Mouse (Mus musculus) liver, adult 2 months (tissue): ENCODE results near the gene Eif2b1. TPM values are rescaled to one million over a fixed set of nuclear protein-coding genes. Genes with fewer than 3 reads are reported as not detected.

Experiments
- DNase-seq: peaks from one replicate; pipeline ENCODE4 v3.0.0-alpha.2; 2011; ENCODE audit warnings: low read depth, low spot score; ENCODE audit errors: extremely low read depth
- H3K27ac ChIP-seq: fragments of 200-500 bp; replicated peaks from 2 replicates; pipeline ENCODE4 v1.5.1; 2012; ENCODE audit warnings: low read depth, mild to moderate bottlenecking, control low read depth, inconsistent platforms, low read length; ENCODE audit not compliant: insufficient read depth
- H3K27me3 ChIP-seq: fragments of 200-500 bp; 2 replicates; pipeline ENCODE4 v1.6.1; 2012; ENCODE audit warnings: mild to moderate bottlenecking, moderate library complexity, low read length, inconsistent platforms; ENCODE audit not compliant: control insufficient read depth, insufficient read depth
- H3K36me3 ChIP-seq: fragments of 200-500 bp; 2 replicates; pipeline ENCODE4 v1.6.1; 2012; ENCODE audit warnings: low read length, inconsistent platforms; ENCODE audit not compliant: control insufficient read depth, insufficient read depth
- H3K4me1 ChIP-seq: fragments of 200-500 bp; 2 replicates; pipeline ENCODE4 v1.6.1; 2011; ENCODE audit warnings: low read length; ENCODE audit not compliant: control insufficient read depth, insufficient read depth
- H3K4me3 ChIP-seq: fragments of 200-500 bp; 2 replicates; pipeline ENCODE4 v1.5.1; 2011; ENCODE audit warnings: low read depth, mild to moderate bottlenecking, control low read depth, low read length, moderate library complexity; ENCODE audit not compliant: insufficient read depth
- H3K79me2 ChIP-seq: fragments of 200-500 bp; 2 replicates; pipeline ENCODE4 v1.6.1; 2012; ENCODE audit warnings: inconsistent platforms, mild to moderate bottlenecking, low read length, moderate library complexity; ENCODE audit not compliant: control insufficient read depth, insufficient read depth
- H3K9ac ChIP-seq: fragments of 200-500 bp; 2 replicates; pipeline ENCODE4 v1.6.1; 2012; ENCODE audit warnings: low read depth, mild to moderate bottlenecking, control low read depth, inconsistent platforms, low read length
- CTCF ChIP-seq: fragments of 200-500 bp; IDR thresholded peaks from 2 replicates; pipeline ENCODE4 v1.5.1; 2011; ENCODE audit warnings: low read depth, low read length, control low read depth
- POLR2A ChIP-seq: fragments of 200-500 bp; IDR thresholded peaks from 2 replicates; pipeline ENCODE4 v1.6.1; 2011; ENCODE audit warnings: low read length, control low read depth; ENCODE audit not compliant: insufficient read depth; ENCODE audit errors: extremely low read depth
- WGBS: fragments of 180-500 bp; shearing (Covaris S2); methylation state at CpG from one replicate; pipeline ENCODE4 v1.1.7; 2018; 5-methylcytosine and 5-hydroxymethylcytosine counted together
- polyA plus RNA-seq: library from polyadenylated mRNA; depleted of rRNA; stranded (reverse); fragments of >200 nt; gene quantifications from 2 replicates; pipeline ENCODE4 v1.2.3, GENCODE M21; 2012; rRNA removed
- total RNA-seq: library from RNA; depleted of rRNA; stranded (reverse); fragments of >200 nt; gene quantifications from 2 replicates; pipeline ENCODE4 v1.2.3, GENCODE M21; 2014; rRNA removed

Gene Eif2b1
- total and polyA plus RNA-seq, 2 experiments = 10.5 to 13.2 TPM

- H3K79me2 ChIP-seq = peaks cover 4% of the 10 kb centered on the region; the same call in 1 of the 2 replicates
- H3K4me3 ChIP-seq = no peak overlapping the region
- H3K9ac ChIP-seq = 0 out of 2 replicates have a peak overlapping the region, but pooled peaks have one; percentile 19
- DNase-seq = no peak
- no peaks in the 10 kb centered on the region for H3K36me3 ChIP-seq
- peak overlapping the region; percentile 41 for H3K27ac ChIP-seq
- H3K4me1 ChIP-seq = peaks cover 4% of the 10 kb centered on the region; the same call in 1 of the 2 replicates
- TF ChIP-seq POLR2A = no peak
- WGBS = 59% methylated on average over 9 of the region's 9 CpGs
- H3K27me3 ChIP-seq = no peaks in the 10 kb centered on the region
Observed at GRCm38 (mm10) chr5:124528791-124529190, 50.1 kb downstream of the Eif2b1 start.

GRCm38 (mm10) chr5:124528351-124528750, 50.6 kb downstream of the Eif2b1 start:
- no peak for DNase-seq
- Histone ChIP-seq H3K36me3 (no peaks in the 10 kb centered on the region), H3K9ac (no peak overlapping the region), H3K27ac (no peak overlapping the region), H3K27me3 (no peaks in the 10 kb centered on the region), H3K79me2 (peaks cover 7% of the 10 kb centered on the region; the same call in 1 of the 2 replicates), H3K4me1 (peaks cover 4% of the 10 kb centered on the region; the same call in 1 of the 2 replicates), H3K4me3 (no peak overlapping the region)
- WGBS = 73% methylated on average over 4 of the region's 4 CpGs
- TF ChIP-seq CTCF (no peak), POLR2A (no peak)

GRCm38 (mm10) chr5:124524943-124525342, 54.0 kb downstream of the Eif2b1 start:
- no peak overlapping the region for H3K9ac ChIP-seq
- DNase-seq = no peak
- no peak overlapping the region for H3K4me3 ChIP-seq
- H3K79me2 ChIP-seq = peaks cover 7% of the 10 kb centered on the region; the same call in 1 of the 2 replicates
- WGBS = 92% methylated on average over 5 of the region's 5 CpGs
- H3K36me3 ChIP-seq = no peaks in the 10 kb centered on the region
- H3K4me1 ChIP-seq = no peaks in the 10 kb centered on the region
- TF ChIP-seq POLR2A (no peak), CTCF (no peak)
- no peaks in the 10 kb centered on the region for H3K27me3 ChIP-seq
- no peak overlapping the region for H3K27ac ChIP-seq

- peaks cover 7% of the 10 kb centered on the region; the same call in 1 of the 2 replicates for H3K79me2 ChIP-seq
- no peak overlapping the region for H3K9ac ChIP-seq
- WGBS = 94% methylated on average over 8 of the region's 8 CpGs
- H3K36me3 ChIP-seq = no peaks in the 10 kb centered on the region
- H3K27me3 ChIP-seq = no peaks in the 10 kb centered on the region
- no peaks in the 10 kb centered on the region for H3K4me1 ChIP-seq
- no peak overlapping the region for H3K4me3 ChIP-seq
- TF ChIP-seq CTCF = no peak
- TF ChIP-seq POLR2A = no peak
- no peak for DNase-seq
- no peak overlapping the region for H3K27ac ChIP-seq
Observed at GRCm38 (mm10) chr5:124523032-124523431, 55.9 kb downstream of the Eif2b1 start.

- no peak for TF ChIP-seq CTCF
- TF ChIP-seq POLR2A = no peak
- H3K4me1 ChIP-seq = no peaks in the 10 kb centered on the region
- H3K4me3 ChIP-seq = no peak overlapping the region
- no peak for DNase-seq
- no peak overlapping the region for H3K27ac ChIP-seq
- WGBS = 82% methylated on average over 4 of the region's 4 CpGs
- no peaks in the 10 kb centered on the region for H3K36me3 ChIP-seq
- peaks cover 7% of the 10 kb centered on the region; the same call in 1 of the 2 replicates for H3K79me2 ChIP-seq
- no peaks in the 10 kb centered on the region for H3K27me3 ChIP-seq
- H3K9ac ChIP-seq = no peak overlapping the region
Observed at GRCm38 (mm10) chr5:124521588-124521987, 57.3 kb downstream of the Eif2b1 start.

Other genes with a start within 250 kb of the Eif2b1 start
- gene Cdk2ap1, start 216.0 kb downstream of the Eif2b1 start, total RNA-seq = 13.4 and 14.2 TPM in 2 replicates
- 33.5 and 38.2 TPM in 2 replicates for gene Cdk2ap1, start 216.0 kb downstream of the Eif2b1 start, polyA plus RNA-seq
- gene Sbno1, start 153.1 kb downstream of the Eif2b1 start, total RNA-seq = 33.1 and 36.6 TPM in 2 replicates
- 7.2 and 8.1 TPM in 2 replicates for gene Sbno1, start 153.1 kb downstream of the Eif2b1 start, polyA plus RNA-seq
- 9.6 and 13.2 TPM in 2 replicates for gene Kmt5a, start 139.2 kb downstream of the Eif2b1 start, total RNA-seq
- gene Kmt5a, start 139.2 kb downstream of the Eif2b1 start, polyA plus RNA-seq = 14.7 and 15.1 TPM in 2 replicates
- gene Rilpl2, start 100.8 kb downstream of the Eif2b1 start, total RNA-seq = 9.6 and 11.6 TPM in 2 replicates
- gene Rilpl2, start 100.8 kb downstream of the Eif2b1 start, polyA plus RNA-seq = 10.1 and 10.4 TPM in 2 replicates
- 2.9 and 3.7 TPM in 2 replicates for gene Snrnp35, start 96.0 kb downstream of the Eif2b1 start, total RNA-seq
- gene Snrnp35, start 96.0 kb downstream of the Eif2b1 start, polyA plus RNA-seq = 2.2 and 2.5 TPM in 2 replicates
- gene Rilpl1, start 47.7 kb downstream of the Eif2b1 start, total RNA-seq = 1.4 and 1.6 TPM in 2 replicates
- 0.97 and 2.0 TPM in 2 replicates for gene Rilpl1, start 47.7 kb downstream of the Eif2b1 start, polyA plus RNA-seq
- 374 and 414 TPM in 2 replicates for gene Tmed2, start 38.4 kb downstream of the Eif2b1 start, total RNA-seq
- 124 and 135 TPM in 2 replicates for gene Tmed2, start 38.4 kb downstream of the Eif2b1 start, polyA plus RNA-seq
- gene Ddx55, start 26.3 kb downstream of the Eif2b1 start, total RNA-seq = 3.0 and 3.8 TPM in 2 replicates
- 3.5 and 6.3 TPM in 2 replicates for gene Ddx55, start 26.3 kb downstream of the Eif2b1 start, polyA plus RNA-seq
- gene Gtf2h3, start within 50 bp of the Eif2b1 start, total RNA-seq = 11.9 and 12.2 TPM in 2 replicates
- 21.2 and 23.9 TPM in 2 replicates for gene Gtf2h3, start within 50 bp of the Eif2b1 start, polyA plus RNA-seq
- gene Atp6v0a2, start 49.4 kb upstream of the Eif2b1 start, total RNA-seq = 10.8 and 11.7 TPM in 2 replicates
- 16.4 and 18.0 TPM in 2 replicates for gene Atp6v0a2, start 49.4 kb upstream of the Eif2b1 start, polyA plus RNA-seq
- gene Dnah10, start 146.0 kb upstream of the Eif2b1 start, total RNA-seq = not detected in 2 replicates
- 0.02 TPM in 1 of 2 replicates, not detected in the other for gene Dnah10, start 146.0 kb upstream of the Eif2b1 start, polyA plus RNA-seq